ENCODE assay signal across 9 mouse cellular contexts in the genomic region with DNA sequence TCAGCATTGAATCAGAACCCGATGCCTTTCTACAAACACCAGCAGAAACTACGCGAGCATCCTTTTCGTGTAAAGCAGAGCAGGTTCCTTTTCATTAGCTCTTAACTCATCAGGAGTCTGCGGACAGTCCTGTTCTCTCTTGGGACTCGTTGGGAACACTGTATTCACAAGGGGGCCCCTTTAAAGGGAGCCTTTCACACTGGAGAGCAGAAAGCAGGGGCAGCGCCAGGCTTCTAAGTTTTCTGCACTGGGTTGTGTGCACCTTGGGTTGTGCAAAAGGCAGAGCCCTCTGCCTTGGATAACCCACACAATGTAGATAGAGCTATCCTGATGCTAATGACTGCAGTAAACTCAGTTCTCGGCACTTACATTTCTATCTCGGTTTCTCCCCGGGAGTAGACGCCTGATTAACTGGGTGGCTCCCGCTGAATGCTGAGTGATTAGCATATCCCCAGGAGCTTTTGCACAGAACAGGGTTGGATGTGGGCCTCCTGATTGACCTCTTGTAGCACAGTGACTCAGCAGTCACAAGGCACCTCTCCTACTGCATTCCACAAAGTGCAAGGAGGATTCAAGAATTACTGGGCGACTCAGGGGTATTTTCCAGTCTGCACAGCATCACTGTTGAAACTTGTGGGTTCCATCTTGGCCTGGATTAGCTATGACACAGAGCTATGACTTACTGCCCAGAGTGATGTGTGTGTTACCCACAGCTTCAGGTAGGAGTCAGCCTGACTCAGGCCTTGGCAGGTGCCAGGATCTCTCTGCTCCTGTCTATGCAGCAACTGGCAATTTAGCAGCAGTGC.
DNase-seq lines count a peak whose midpoint lies in the region; ATAC-seq lines count a peak whose summit lies in the region.
"Had no signal": no experiment of that assay in that cellular context is flagged by ENCODE, and none has a peak within 500 bp of the region (broad histone marks: within the 10 kb centered on the region; RNA-seq: fewer than 3 reads in every experiment).

No protein-coding gene starts in this region.

- H3K27ac ChIP-seq in forebrain, embryonic 13.5 days, result no peak overlapping the region
- no peak overlapping the region for H3K27ac ChIP-seq in hindbrain, embryonic 16.5 days (ENCODE audit: low read depth, low read length)
- no peak overlapping the region for H3K27ac ChIP-seq in midbrain, embryonic 11.5 days (ENCODE audit: low read depth, low read length)
- H3K27ac ChIP-seq: lung, embryonic 15.5 days had no signal

- H3K4me3 ChIP-seq in forebrain, embryonic 13.5 days, result no peak overlapping the region
- no peak overlapping the region; the same call in 1 of the 2 replicates for H3K4me3 ChIP-seq in hindbrain, embryonic 16.5 days (ENCODE audit: low read length)
- H3K4me3 ChIP-seq in midbrain, embryonic 11.5 days (ENCODE audit: low read depth, low read length), result no peak overlapping the region
- H3K4me3 ChIP-seq: lung, embryonic 15.5 days had no signal

- H3K9me3 ChIP-seq in forebrain, embryonic 13.5 days (replicated peaks), result no peaks in the 10 kb centered on the region
- no peaks in the 10 kb centered on the region for H3K9me3 ChIP-seq in hindbrain, embryonic 16.5 days (ENCODE audit: control insufficient read depth, low read length)
- no peaks in the 10 kb centered on the region for H3K9me3 ChIP-seq in midbrain, embryonic 11.5 days (ENCODE audit: control insufficient read depth, low read length)
- H3K9me3 ChIP-seq: lung, embryonic 15.5 days had no signal

- H3K4me1 ChIP-seq in forebrain, embryonic 13.5 days, result peaks cover 6% of the 10 kb centered on the region
- peaks cover 4% of the 10 kb centered on the region; the same call in 1 of the 2 replicates for H3K4me1 ChIP-seq in hindbrain, embryonic 16.5 days (ENCODE audit: control insufficient read depth, insufficient read depth, low read depth, low read length)
- peaks cover 2% of the 10 kb centered on the region; the same call in 1 of the 2 replicates for H3K4me1 ChIP-seq in midbrain, embryonic 11.5 days (ENCODE audit: control insufficient read depth, insufficient read depth, low read length)
- H3K4me1 ChIP-seq: lung, embryonic 15.5 days had no signal

- H3K27me3 ChIP-seq in forebrain, embryonic 13.5 days, result no peaks in the 10 kb centered on the region
- H3K27me3 ChIP-seq in hindbrain, embryonic 16.5 days (replicated peaks; ENCODE audit: control insufficient read depth, insufficient read depth, low read length), result no peaks in the 10 kb centered on the region
- no peaks in the 10 kb centered on the region for H3K27me3 ChIP-seq in midbrain, embryonic 11.5 days (ENCODE audit: control insufficient read depth, insufficient read depth, low read length)
- H3K27me3 ChIP-seq: lung, embryonic 15.5 days had no signal

- H3K4me2 ChIP-seq in forebrain, embryonic 13.5 days, result peak overlapping the region; percentile 40
- peak overlapping the region; percentile 34 for H3K4me2 ChIP-seq in hindbrain, embryonic 16.5 days (ENCODE audit: low read length)
- H3K4me2 ChIP-seq in midbrain, embryonic 11.5 days, result peak overlapping the region; percentile 29
- H3K4me2 ChIP-seq: lung, embryonic 15.5 days had no signal

- 3% methylated on average over 13 of the region's 13 CpGs for WGBS in forebrain, embryonic 13.5 days
- WGBS in hindbrain, embryonic 16.5 days, result 7% methylated on average over 13 of the region's 13 CpGs
- WGBS in midbrain, embryonic 11.5 days, result 10% methylated on average over 13 of the region's 13 CpGs

- peak; percentile 82 for ATAC-seq in forebrain, embryonic 13.5 days
- peak; percentile 76 for ATAC-seq in hindbrain, embryonic 16.5 days
- peak; percentile 87 for ATAC-seq in midbrain, embryonic 11.5 days (ENCODE audit: low FRiP score)
- no peak for ATAC-seq in megakaryocyte, adult 5-6 weeks (ENCODE audit: poor library complexity, severe bottlenecking)

- H3K36me3 ChIP-seq in forebrain, embryonic 13.5 days (ENCODE audit: poor library complexity, severe bottlenecking), result no peaks in the 10 kb centered on the region
- H3K36me3 ChIP-seq in hindbrain, embryonic 16.5 days (ENCODE audit: control insufficient read depth, insufficient read depth, low read length), result no peaks in the 10 kb centered on the region
- no peaks in the 10 kb centered on the region for H3K36me3 ChIP-seq in midbrain, embryonic 11.5 days (ENCODE audit: control insufficient read depth, insufficient read depth, low read length)
- H3K36me3 ChIP-seq: lung, embryonic 15.5 days had no signal

- no peak overlapping the region for H3K9ac ChIP-seq in forebrain, embryonic 13.5 days
- no peak overlapping the region for H3K9ac ChIP-seq in hindbrain, embryonic 16.5 days (ENCODE audit: low read depth, low read length)
- peak overlapping the region; percentile 20; the same call in 1 of the 2 replicates for H3K9ac ChIP-seq in midbrain, embryonic 11.5 days (ENCODE audit: low read length)
- H3K9ac ChIP-seq: lung, embryonic 15.5 days had no signal

- DNase-seq in lung, postnatal 36 days, result peak; percentile 10
- DNase-seq in lung, postnatal 10 days, result no peak
- DNase-seq in midbrain, embryonic 11.5 days (ENCODE audit: low spot score, missing footprints), result peak; percentile 83
- no peak for DNase-seq in layer of hippocampus, adult 18-20 months (ENCODE audit: low spot score in 2 of 2)
- DNase-seq in cerebellum, adult 8-10 months, result no peak

Comparison
In these comparisons a context has a peak if more than half of its experiments do, and no peak if none do; other contexts are left out.
1. DNase-seq: peak in lung, postnatal 36 days (single experiment) and midbrain, embryonic 11.5 days (single experiment); none in lung, postnatal 10 days (single experiment), layer of hippocampus, adult 18-20 months (0 of 2) and cerebellum, adult 8-10 months (single experiment).
2. Peak in every context shown above with its lines, with median percentiles within 50 percentile points of each other: H3K4me2 ChIP-seq.